Mouse (Mus musculus) telencephalon, adult 2 months (tissue): ENCODE measurements around the gene Olfr1381.
"Not testable (repeated sequence)": the region's sequence is repeated elsewhere in the genome, so short reads cannot be mapped to it uniquely, and the experiment has no call there.

Experiments
- DNase-seq: peaks from one replicate; pipeline ENCODE4 v3.0.0-alpha.2; 2011; ENCODE audit warnings: low read depth, low spot score

The Olfr1381 gene

DNA sequence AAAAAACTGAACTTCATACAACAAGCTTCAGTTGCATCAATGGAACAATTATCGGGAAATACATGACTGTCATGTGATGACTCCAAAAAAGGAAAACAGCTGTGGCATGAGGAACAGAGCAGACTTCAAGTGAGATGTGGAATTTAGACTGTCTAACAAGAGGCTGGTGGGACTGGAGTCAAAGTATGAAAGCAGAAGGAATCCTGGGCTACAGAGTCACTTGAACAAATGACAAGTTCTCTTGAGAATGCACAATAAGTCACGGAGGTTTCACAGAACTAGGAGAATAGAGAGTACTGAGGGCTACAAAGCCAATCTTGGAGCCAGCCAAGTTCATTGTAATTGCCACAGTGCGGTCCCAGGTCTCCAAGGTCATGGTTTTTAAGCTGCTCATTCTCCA, at the start of gene Olfr1381:
Gene Olfr1381, plus strand, starts transcription at position 301 of the 400 bp plus-strand sequence.
- DNase-seq, result not testable (repeated sequence)

DNA sequence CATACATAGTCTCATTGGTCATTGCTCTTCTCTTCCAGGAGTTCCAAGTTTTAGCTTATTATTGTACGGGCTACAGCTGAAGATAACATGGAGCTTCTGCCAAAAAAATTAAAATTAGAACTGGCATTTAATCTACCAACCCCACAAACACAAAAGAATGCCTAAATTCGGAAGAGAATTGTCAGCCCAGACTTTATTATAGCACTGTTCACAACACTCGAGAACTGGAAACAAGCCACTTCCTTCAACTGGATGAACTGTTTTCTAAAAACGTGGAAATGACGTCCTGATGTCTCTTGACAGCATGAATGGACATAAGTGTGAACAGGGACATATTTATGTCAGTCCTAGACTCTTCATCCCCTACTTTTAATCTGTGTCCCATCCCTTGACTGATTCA, 25.2 kb upstream of the Olfr1381 start:
- DNase-seq, result peak; percentile 31

DNA sequence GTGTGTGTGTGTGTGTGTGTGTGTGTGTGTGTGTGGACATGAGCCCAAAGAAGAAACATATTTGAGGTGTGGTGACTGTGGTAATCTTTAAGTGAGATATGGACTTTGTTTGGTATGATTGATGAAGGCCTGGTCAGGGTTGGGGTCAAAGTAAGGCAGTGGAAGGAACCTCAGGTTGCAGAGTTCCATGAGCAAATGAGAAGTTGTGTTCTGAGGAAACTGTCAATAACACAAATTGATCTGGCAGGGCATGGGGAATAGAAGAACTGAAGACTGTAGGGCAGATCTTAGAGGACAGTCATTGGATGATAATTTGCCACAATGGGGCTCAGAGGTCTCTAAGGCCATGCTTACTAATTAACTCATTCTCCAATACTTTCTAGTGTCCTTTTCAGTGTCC, 23.9 kb upstream of the Olfr1381 start, which contains the start of gene Olfr1383:
Gene Olfr1383, plus strand, starts transcription at position 301 of the 400 bp plus-strand sequence.
- no peak for DNase-seq

DNA sequence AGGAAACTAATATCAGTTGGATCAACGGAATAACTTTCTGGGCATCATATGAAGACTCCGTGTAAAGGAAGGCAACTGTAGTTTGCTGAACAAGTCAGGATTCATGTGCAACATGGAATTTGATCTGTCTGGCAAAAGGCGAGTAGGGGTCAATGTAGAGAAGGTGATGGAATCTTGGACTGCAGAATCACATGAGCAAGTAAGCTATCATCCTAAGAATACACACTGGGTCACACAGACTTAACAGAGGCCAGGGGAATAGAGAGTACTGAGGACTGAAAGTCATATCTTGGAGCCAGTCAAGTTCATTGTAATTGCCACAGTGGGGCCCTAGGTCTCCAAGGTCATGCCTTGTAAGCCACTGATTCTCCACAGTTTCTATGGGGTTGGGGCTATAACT, 15.3 kb upstream of the Olfr1381 start, which contains the start of gene Olfr1382:
Gene Olfr1382, plus strand, starts transcription at position 301 of the 400 bp plus-strand sequence.
- no peak for DNase-seq

DNA sequence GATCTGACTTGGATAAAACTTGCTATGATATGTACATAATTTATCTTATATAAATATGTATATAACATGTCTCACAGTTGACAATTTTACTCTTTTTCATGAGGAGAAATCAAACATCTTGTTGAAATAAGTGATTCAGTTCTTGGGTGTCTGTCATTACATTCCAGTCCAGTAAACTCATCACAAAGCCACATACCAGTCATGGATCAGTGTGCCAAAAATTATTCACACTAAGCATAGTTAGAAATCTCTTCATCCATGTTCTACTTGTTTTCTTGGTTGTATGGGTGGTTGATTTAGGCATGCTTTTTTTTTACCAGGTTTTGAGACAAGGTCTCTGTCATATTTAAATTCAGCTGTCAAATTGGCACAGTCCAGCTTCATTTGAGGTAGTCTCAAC, 10.5 kb upstream of the Olfr1381 start:
- no peak for DNase-seq

DNA sequence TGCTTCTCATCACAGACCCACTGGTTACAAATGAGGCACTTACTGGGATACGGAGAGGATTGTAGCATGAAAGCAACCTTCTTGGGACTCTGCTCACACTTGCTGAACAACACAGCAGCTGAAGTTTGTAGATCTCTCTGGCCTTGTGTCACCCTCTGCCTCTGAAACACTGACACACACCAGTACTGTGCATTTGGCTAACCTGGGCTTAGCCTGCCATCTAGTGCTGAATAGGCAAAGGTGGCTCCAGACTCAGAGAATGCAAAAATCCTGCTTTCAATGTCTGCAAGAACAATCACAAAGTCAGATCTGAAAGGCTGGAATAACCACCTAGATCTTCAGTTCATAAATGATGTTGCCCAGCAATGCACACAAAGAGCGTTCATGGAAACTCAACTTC, 6.6 kb upstream of the Olfr1381 start:
- DNase-seq, result peak; percentile 18

DNA sequence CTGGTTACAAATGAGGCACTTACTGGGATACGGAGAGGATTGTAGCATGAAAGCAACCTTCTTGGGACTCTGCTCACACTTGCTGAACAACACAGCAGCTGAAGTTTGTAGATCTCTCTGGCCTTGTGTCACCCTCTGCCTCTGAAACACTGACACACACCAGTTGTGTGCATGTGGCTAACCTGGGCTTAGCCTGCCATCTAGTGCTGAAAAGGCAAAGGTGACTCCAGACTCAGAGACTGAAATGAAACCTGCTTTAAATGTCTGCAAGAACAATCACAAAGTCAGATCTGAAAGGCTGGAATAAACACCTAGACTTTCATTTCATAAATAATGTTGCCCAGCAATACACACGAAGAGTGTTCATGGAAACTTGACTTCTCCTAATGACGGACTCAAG, 10.8 kb downstream of the Olfr1381 start:
- peak; percentile 4 for DNase-seq

DNA sequence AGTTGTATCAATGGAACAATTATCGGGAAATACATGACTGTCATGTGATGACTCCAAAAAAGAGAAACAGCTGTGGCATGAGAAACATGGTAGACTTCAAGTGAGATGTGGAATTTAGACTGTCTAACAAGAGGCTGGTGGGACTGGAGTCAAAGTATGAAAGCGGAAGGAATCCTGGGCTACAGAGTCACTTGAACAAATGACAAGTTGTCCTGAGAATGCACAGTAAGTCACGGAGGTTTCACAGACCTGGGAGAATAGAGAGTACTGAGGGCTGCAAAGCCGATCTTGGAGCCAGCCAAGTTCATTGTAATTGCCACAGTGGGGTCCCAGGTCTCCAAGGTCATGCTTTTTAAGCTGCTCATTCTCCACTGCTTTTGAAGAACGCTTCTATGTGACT, 13.3 kb downstream of the Olfr1381 start, which contains the start of gene Olfr1380:
Gene Olfr1380, plus strand, starts transcription at position 301 of the 400 bp plus-strand sequence.
- not testable (repeated sequence) for DNase-seq

DNA sequence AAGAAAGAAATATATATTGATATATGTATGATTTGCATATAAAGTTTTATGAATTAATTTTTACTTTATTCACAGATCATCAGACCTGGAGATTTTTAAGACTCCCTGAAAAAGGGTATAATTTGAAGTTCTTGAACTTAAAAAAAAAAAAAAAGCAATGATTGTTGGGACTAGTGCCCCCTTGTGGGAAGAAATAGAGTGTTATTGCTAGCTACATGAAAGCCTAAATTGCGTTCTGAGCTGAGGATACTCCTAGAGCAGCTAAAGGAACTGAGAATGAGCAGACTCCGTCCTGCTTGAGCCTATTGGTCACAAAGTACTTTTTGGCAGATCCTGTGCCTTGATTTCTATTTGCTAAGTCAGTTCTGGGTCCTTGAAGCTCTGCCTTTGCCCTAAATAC, 31.8 kb downstream of the Olfr1381 start:
- DNase-seq, result not testable (repeated sequence)

DNA sequence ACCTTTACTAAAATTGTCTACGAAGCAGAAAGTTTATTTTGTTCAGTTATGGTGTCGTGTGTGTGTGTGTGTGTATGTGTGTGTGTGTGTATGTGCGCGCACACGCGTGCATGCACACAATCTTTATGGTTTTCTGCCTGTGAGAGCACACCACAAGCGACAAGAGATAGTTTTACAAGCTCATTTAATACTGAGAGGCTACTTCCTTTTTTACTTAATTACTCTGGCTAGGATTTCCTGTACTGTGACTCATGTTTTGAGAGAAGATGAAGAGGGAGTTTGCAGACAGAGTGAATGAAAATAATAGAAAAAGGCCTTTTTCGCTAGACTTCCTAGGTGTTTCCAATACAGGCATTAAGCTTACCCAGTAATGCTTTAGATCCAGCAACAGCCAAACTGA, 37.2 kb downstream of the Olfr1381 start:
- not testable (repeated sequence) for DNase-seq

DNA sequence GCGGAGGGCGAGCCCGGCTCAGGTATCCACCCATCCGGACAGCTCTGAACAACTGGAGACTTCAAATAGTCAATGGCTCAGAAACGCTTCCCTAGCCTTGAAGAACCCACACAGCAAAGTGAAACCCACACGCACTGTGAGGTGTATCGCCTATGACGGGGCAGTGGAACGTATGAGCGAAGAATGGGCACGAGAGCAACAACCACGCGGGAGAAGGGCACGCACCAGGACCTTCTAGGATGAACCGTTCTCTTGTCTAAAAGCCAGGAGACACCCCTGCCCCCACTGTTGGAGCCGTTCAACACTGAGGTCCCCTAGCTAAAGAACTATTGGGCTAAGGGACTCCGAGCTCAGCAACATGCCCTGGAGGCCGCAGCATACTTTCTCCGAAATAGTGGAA, 47.0 kb downstream of the Olfr1381 start:
- DNase-seq, result no peak

DNA sequence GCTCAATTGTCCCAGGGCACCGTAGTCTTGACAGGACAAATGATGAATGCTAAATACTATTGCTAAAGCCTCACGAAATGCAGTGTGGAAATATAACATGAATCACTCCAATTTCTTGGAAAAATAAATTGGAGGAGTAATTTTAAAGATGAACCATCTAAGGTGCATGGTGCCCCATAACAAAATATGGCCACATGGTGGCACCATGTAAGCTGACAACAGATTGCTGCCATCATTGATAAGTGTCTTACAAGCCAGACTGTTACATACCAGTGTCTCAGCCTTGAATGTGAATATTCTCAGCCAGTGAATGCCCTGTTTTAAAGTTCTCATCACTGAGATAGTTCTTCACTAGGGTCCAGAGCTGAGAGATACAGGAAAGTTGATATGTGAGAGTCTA, 53.9 kb downstream of the Olfr1381 start:
- not testable (repeated sequence) for DNase-seq
